Mouse (Mus musculus) hindbrain, embryonic 14.5 days (tissue): ENCODE results near the gene Hmcn1. TPM values are rescaled to one million over a fixed set of nuclear protein-coding genes. Genes with fewer than 3 reads are reported as not detected.

Source experiments
- ATAC-seq: fragments of 200-750 bp; cut with Nextera tagmentation; 2 replicates; pipeline ENCODE4 v1.8.0; 2017; ENCODE audit warnings: moderate number of reproducible peaks, mild to moderate bottlenecking, moderate TSS enrichment, moderate library complexity; ENCODE audit not compliant: low FRiP score
- DNase-seq: peaks from one replicate; pipeline ENCODE4 v3.0.0-alpha.2; 2015; ENCODE audit warnings: low spot score
- H3K27ac ChIP-seq: fragments of 300-500 bp; sonication (generic); 2 replicates; pipeline ENCODE4 v1.5.1; 2014; ENCODE audit warnings: mild to moderate bottlenecking, moderate library complexity
- H3K27me3 ChIP-seq: fragments of 300-500 bp; sonication (generic); 2 replicates; pipeline ENCODE4 v1.6.1; 2014; ENCODE audit warnings: mild to moderate bottlenecking, low read length, mixed read lengths; ENCODE audit not compliant: control insufficient read depth, insufficient read depth
- H3K36me3 ChIP-seq: fragments of 300-500 bp; sonication (generic); replicated peaks from 2 replicates; pipeline ENCODE4 v1.6.1; 2014; ENCODE audit not compliant: control insufficient read depth, insufficient read depth
- H3K4me1 ChIP-seq: fragments of 300-500 bp; sonication (generic); replicated peaks from 2 replicates; pipeline ENCODE4 v1.6.1; 2014; ENCODE audit warnings: antibody characterized with exemption, low read length, mixed read lengths; ENCODE audit not compliant: control insufficient read depth, insufficient read depth
- H3K4me2 ChIP-seq: fragments of 300-500 bp; sonication (generic); replicated peaks from 2 replicates; pipeline ENCODE4 v1.6.1; 2014; ENCODE audit warnings: mild to moderate bottlenecking, moderate library complexity
- H3K4me3 ChIP-seq: fragments of 300-500 bp; sonication (generic); replicated peaks from 2 replicates; pipeline ENCODE4 v1.5.1; 2014; ENCODE audit warnings: mild to moderate bottlenecking, low read length
- H3K9ac ChIP-seq: fragments of 300-500 bp; sonication (generic); 2 replicates; pipeline ENCODE4 v1.6.1; 2014
- H3K9me3 ChIP-seq: fragments of 300-500 bp; sonication (generic); 2 replicates; pipeline ENCODE4 v1.6.1; 2016; ENCODE audit warnings: low read length; ENCODE audit not compliant: control insufficient read depth
- WGBS: fragments of 180-500 bp; shearing (Covaris S2); extraction: QIAGEN DNeasy Blood & Tissue Kit; methylation state at CpG from one replicate; pipeline ENCODE4 v1.1.7; 2014; 5-methylcytosine and 5-hydroxymethylcytosine counted together
- polyA plus RNA-seq: library from polyadenylated mRNA; unstranded; fragments of >200 nt; fragmentation: Nextera tagmentation; extraction: Ambion mirVana; gene quantifications from 2 replicates; pipeline ENCODE4 v1.2.1, GENCODE M21; 2014

The Hmcn1 gene
- polyA plus RNA-seq, 1 experiment from 2014 or later, result 2.2 TPM

- no peaks in the 10 kb centered on the region for H3K36me3 ChIP-seq
- no peaks in the 10 kb centered on the region for H3K9me3 ChIP-seq
- no peak overlapping the region for H3K4me3 ChIP-seq
- no peaks in the 10 kb centered on the region for H3K4me1 ChIP-seq
- DNase-seq (no peak), ATAC-seq (no peak)
- no peak overlapping the region for H3K9ac ChIP-seq
- H3K4me2 ChIP-seq, result no peak overlapping the region
- no peaks in the 10 kb centered on the region for H3K27me3 ChIP-seq
- no peak overlapping the region for H3K27ac ChIP-seq
These were observed 124.0 kb downstream of the Hmcn1 start for GRCm38 (mm10) chr1:150869189-150869588.

GRCm38 (mm10) chr1:150866615-150867014 lies 126.6 kb downstream of the Hmcn1 start:
- Histone ChIP-seq H3K4me3 (no peak overlapping the region), H3K36me3 (no peaks in the 10 kb centered on the region), H3K4me1 (no peaks in the 10 kb centered on the region), H3K9me3 (no peaks in the 10 kb centered on the region), H3K27me3 (no peaks in the 10 kb centered on the region), H3K27ac (no peak overlapping the region), H3K9ac (no peak overlapping the region), H3K4me2 (no peak overlapping the region)
- no peak for ATAC-seq
- WGBS, result 82% methylated on average over 5 of the region's 5 CpGs
- no peak for DNase-seq

GRCm38 (mm10) chr1:150857779-150858178 lies 135.5 kb downstream of the Hmcn1 start:
- Histone ChIP-seq H3K27ac (no peak overlapping the region), H3K9me3 (no peaks in the 10 kb centered on the region), H3K9ac (no peak overlapping the region), H3K4me3 (no peak overlapping the region), H3K36me3 (no peaks in the 10 kb centered on the region), H3K27me3 (no peaks in the 10 kb centered on the region), H3K4me2 (no peak overlapping the region), H3K4me1 (no peaks in the 10 kb centered on the region)
- 65% methylated on average over 2 of the region's 2 CpGs for WGBS
- ATAC-seq (no peak), DNase-seq (no peak)

- Histone ChIP-seq H3K4me3 (no peak overlapping the region), H3K27me3 (no peaks in the 10 kb centered on the region), H3K36me3 (no peaks in the 10 kb centered on the region), H3K27ac (no peak overlapping the region), H3K9ac (no peak overlapping the region), H3K4me1 (no peaks in the 10 kb centered on the region), H3K9me3 (no peaks in the 10 kb centered on the region), H3K4me2 (no peak overlapping the region)
- no peak for ATAC-seq
- no peak for DNase-seq
- WGBS, result 64% methylated on average over 6 of the region's 6 CpGs
These were observed 159.8 kb downstream of the Hmcn1 start for GRCm38 (mm10) chr1:150833448-150833847.

GRCm38 (mm10) chr1:150829851-150830250 lies 163.4 kb downstream of the Hmcn1 start:
- H3K4me1 ChIP-seq, result no peaks in the 10 kb centered on the region
- no peak overlapping the region for H3K4me2 ChIP-seq
- H3K27me3 ChIP-seq, result no peaks in the 10 kb centered on the region
- H3K4me3 ChIP-seq, result no peak overlapping the region
- DNase-seq, result no peak
- H3K9ac ChIP-seq, result no peak overlapping the region
- H3K36me3 ChIP-seq, result no peaks in the 10 kb centered on the region
- no peak overlapping the region for H3K27ac ChIP-seq
- no peaks in the 10 kb centered on the region for H3K9me3 ChIP-seq
- ATAC-seq, result no peak
- WGBS, result 83% methylated on average over 7 of the region's 7 CpGs

GRCm38 (mm10) chr1:150827169-150827568 lies 166.1 kb downstream of the Hmcn1 start:
- H3K4me1 ChIP-seq, result no peaks in the 10 kb centered on the region
- H3K27ac ChIP-seq, result no peak overlapping the region
- no peaks in the 10 kb centered on the region for H3K9me3 ChIP-seq
- DNase-seq (no peak), ATAC-seq (no peak)
- 86% methylated on average over 5 of the region's 5 CpGs for WGBS
- no peak overlapping the region for H3K4me2 ChIP-seq
- no peak overlapping the region for H3K4me3 ChIP-seq
- no peaks in the 10 kb centered on the region for H3K36me3 ChIP-seq
- H3K27me3 ChIP-seq, result no peaks in the 10 kb centered on the region
- H3K9ac ChIP-seq, result no peak overlapping the region

- H3K27ac ChIP-seq, result no peak overlapping the region
- no peaks in the 10 kb centered on the region for H3K27me3 ChIP-seq
- H3K4me1 ChIP-seq, result no peaks in the 10 kb centered on the region
- ATAC-seq (no peak), DNase-seq (no peak)
- H3K4me2 ChIP-seq, result no peak overlapping the region
- no peaks in the 10 kb centered on the region for H3K9me3 ChIP-seq
- no peak overlapping the region for H3K4me3 ChIP-seq
- no peaks in the 10 kb centered on the region for H3K36me3 ChIP-seq
- WGBS, result 77% methylated on average over 5 of the region's 5 CpGs
- H3K9ac ChIP-seq, result no peak overlapping the region
These were observed 168.8 kb downstream of the Hmcn1 start for GRCm38 (mm10) chr1:150824334-150825005.

- ATAC-seq (no peak), DNase-seq (no peak)
- Histone ChIP-seq H3K9me3 (no peaks in the 10 kb centered on the region), H3K9ac (no peak overlapping the region), H3K27ac (no peak overlapping the region), H3K4me1 (no peaks in the 10 kb centered on the region), H3K4me2 (no peak overlapping the region), H3K4me3 (no peak overlapping the region), H3K27me3 (no peaks in the 10 kb centered on the region), H3K36me3 (no peaks in the 10 kb centered on the region)
- 92% methylated on average over 11 of the region's 11 CpGs for WGBS
These were observed 177.0 kb downstream of the Hmcn1 start for GRCm38 (mm10) chr1:150816035-150816807.

GRCm38 (mm10) chr1:150814917-150815316 lies 178.3 kb downstream of the Hmcn1 start:
- Histone ChIP-seq H3K4me1 (no peaks in the 10 kb centered on the region), H3K27me3 (no peaks in the 10 kb centered on the region), H3K36me3 (no peaks in the 10 kb centered on the region), H3K4me3 (no peak overlapping the region), H3K4me2 (no peak overlapping the region), H3K9ac (no peak overlapping the region), H3K9me3 (no peaks in the 10 kb centered on the region), H3K27ac (no peak overlapping the region)
- WGBS, result 85% methylated on average over 4 of the region's 4 CpGs
- DNase-seq (no peak), ATAC-seq (no peak)
